Mouse (Mus musculus) liver, postnatal 0 days (tissue): Measurements from ENCODE around the gene Apeh.

Experiments used
- CTCF ChIP-seq: sonication (generic); IDR thresholded peaks from 2 replicates; pipeline ENCODE4 v1.5.1; 2016; ENCODE audit warnings: antibody characterized with exemption, low read depth
- EP300 ChIP-seq: IDR thresholded peaks from 2 replicates; pipeline ENCODE4 v1.6.1; 2016; ENCODE audit warnings: antibody characterized with exemption, low read depth, mild to moderate bottlenecking

- TF ChIP-seq CTCF (no peak), EP300 (no peak)
Observed at GRCm38 (mm10) chr9:108136930-108137462, 42.6 kb upstream of the Apeh start.
